Mouse (Mus musculus) CH12F3 (cell line): Measurements from ENCODE around the gene Galnt17.

ENCODE experiments used
- in situ Hi-C: fragments of 300-500 bp; cut with MboI; formaldehyde crosslinking; loops from 2 replicates; pipeline ENCODE4 v1.14.3; 2020; ENCODE audit warnings: low sequenced_read_pairs

Gene Galnt17

GRCm38 (mm10) chr5:131142606-131143005, 165.7 kb downstream of the Galnt17 start:
- in situ Hi-C loops, result no loop called here

GRCm38 (mm10) chr5:131134809-131135208, 173.5 kb downstream of the Galnt17 start:
- in situ Hi-C loops, result no loop called here

- in situ Hi-C loops, result no loop called here
Measured at GRCm38 (mm10) chr5:131120296-131120840, 187.9 kb downstream of the Galnt17 start.

- in situ Hi-C loops, result no loop called here
Measured at GRCm38 (mm10) chr5:131119896-131120295, 188.4 kb downstream of the Galnt17 start.

GRCm38 (mm10) chr5:131117391-131118040, 190.8 kb downstream of the Galnt17 start:
- in situ Hi-C loops, result no loop called here

DNA sequence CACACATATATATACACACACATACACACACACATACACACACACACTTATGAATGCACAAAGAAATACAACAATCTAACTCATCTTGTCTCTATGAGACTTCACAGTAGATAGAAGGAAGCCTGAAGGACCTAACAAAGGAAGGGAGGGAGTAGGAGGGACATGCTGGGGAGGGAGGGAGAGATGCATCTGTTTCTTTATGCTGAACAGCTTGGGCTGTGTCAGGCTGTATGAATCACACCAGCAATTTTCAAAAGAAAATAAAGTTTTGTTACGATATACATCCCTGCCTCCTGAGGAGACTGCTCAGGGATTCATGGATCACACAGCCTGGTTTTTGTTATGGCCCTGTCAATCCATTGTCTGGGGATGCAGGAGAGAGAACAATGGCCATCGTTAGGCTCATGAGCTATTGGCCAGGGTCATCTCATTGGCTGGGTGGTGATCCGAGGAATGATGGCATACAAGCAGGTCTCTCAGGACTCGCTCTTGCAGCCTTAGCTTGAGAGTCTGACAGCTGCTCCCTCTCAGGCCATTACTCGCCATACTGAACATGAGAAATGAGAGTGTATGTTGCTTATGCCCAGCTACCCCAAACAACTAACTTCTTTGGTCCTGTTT, 194.3 kb downstream of the Galnt17 start:
- in situ Hi-C loops, result no loop called here

DNA sequence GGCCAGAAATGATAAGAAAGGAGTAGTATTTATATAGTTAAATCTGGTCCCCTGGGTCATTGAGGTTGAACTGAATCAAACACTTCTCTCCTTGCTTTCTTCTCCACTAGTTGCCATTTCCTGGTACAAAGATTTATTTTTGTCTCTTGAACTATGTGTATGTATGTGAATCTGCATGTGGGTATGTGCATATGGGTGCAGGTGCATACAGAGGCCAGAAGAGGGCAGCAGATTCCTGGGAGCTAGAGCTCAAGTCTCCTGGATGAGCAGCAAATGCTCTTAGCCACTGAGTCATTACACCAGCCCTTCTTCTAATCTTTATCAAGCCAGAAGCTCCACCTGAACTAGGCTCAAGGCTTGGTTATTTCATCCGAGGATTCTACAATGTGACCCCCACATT, 201.1 kb downstream of the Galnt17 start:
- in situ Hi-C loops, result no loop called here

DNA sequence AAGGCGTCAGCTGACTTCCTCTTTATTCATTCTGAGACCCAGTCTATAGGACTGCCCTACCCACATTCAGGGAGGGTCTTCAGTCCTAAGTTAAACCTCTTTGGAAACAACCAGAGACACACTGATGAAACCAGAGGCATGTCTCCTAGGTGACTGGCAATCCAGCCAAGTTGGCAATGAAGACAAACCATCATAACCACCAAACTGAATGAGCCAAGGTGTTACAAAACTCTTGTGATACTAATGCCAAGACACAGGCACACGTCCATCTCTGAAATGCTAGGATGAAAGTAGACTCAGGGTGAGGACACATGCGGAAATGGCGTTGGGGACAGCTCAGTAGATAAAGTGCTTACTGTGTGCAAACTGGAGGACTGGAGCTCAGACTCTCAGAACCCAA, 211.5 kb downstream of the Galnt17 start:
- in situ Hi-C loops, result no loop called here

DNA sequence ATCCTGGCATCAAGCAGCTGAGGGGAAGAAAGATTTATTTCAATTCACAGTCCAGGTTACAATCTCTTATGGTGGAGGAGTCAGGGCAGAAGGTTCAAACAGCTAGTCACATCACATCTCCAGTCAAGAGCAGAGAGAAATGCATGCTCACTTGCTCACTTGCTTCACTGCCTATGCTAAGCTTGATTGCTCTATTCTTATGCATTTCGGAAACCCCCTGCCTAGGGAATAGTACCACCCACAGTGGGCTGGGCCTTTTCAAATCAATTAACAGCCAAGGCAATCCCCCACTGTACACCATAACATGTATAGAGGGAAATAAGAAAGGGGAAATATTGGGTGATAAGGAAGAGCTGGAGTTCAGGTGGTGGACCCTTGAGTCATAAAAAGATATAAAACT, 212.7 kb downstream of the Galnt17 start:
- in situ Hi-C loops, result no loop called here

- in situ Hi-C loops, result no loop called here
Measured at GRCm38 (mm10) chr5:131094771-131095170, 213.5 kb downstream of the Galnt17 start.

DNA sequence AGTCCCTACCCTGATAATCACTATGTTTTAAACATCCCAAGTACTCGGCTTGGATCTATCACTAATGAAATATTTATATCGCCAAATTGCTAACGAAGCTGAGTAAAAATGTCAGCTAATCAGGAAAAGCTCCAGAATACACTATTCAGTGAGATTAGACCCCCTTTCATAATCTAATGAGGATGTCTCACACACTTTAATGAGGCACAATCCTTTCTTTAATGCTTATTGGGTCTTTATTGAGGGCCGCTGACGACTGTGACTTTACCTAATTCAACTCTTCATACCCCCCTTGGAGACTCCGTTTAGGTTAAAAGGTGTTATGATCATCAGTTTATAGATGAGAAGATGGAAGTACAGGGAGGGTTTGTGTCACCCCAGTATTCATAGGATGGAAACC, 214.2 kb downstream of the Galnt17 start:
- in situ Hi-C loops, result no loop called here

- in situ Hi-C loops, result no loop called here
Measured at GRCm38 (mm10) chr5:131089876-131090275, 218.4 kb downstream of the Galnt17 start.

- in situ Hi-C loops, result no loop called here
Measured at GRCm38 (mm10) chr5:131088866-131089265, 219.4 kb downstream of the Galnt17 start.

GRCm38 (mm10) chr5:131083072-131083657, 225.1 kb downstream of the Galnt17 start:
- in situ Hi-C loops, result no loop called here

DNA sequence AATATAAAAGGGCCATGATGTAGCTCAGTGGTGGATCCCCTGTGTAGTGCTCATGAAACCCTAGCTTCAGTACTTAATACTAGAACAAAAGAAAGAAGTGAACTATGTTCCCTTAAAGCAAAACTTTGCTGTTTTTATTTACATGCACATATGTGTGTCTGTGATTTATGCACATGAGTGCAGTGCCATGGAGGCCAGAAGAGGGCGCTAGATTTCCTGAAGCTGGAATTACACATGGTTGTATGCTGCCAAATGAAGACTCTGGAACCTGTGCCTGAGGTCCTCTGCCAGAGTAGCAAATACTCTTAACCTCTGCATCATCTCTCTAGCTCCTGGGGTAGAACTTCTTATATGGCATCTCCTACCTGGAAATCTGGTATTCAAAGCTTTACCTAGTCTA, 230.6 kb downstream of the Galnt17 start:
- in situ Hi-C loops, result no loop called here

DNA sequence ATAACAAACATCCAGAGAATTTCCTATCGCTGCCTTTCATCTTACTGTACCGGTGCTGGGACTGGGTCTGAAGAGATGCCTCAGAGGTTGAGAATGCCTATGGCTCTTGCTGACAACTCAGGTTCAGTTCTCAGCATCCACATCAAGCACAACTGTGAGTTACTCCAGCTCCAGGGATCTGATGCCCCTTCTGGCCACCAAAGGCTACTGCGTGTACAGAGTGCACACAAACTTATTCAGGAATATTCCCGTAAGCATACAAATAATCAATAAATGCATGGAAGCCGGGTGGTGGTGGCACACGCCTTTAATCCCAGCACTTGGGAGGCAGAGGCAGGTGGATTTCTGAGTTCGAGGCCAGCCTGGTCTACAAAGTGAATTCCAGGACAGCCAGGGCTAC, 232.5 kb downstream of the Galnt17 start:
- in situ Hi-C loops, result no loop called here

GRCm38 (mm10) chr5:131074295-131074694, 234.0 kb downstream of the Galnt17 start:
- in situ Hi-C loops, result no loop called here

DNA sequence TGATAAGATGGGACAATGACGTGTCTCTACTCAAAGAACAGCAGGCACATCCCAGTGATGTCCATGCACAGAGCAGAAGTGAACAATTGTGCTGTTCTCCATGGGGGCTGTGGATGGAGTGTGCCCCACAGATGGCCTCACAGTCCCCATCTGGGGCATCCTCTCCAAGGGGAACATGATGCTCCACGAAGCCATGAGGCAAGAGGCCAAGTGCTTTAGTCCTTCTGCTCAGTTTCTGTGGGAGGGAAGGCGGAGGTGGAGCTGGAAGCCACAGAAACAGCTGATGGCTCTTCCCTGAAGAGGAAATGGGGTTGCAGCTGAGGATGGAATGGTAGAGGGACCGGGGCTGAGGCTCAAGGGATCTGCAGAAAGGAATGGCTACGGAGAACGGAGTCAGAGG, 243.1 kb downstream of the Galnt17 start:
- in situ Hi-C loops, result no loop called here

GRCm38 (mm10) chr5:131048505-131048904, 259.8 kb downstream of the Galnt17 start:
- in situ Hi-C loops, result no loop called here

DNA sequence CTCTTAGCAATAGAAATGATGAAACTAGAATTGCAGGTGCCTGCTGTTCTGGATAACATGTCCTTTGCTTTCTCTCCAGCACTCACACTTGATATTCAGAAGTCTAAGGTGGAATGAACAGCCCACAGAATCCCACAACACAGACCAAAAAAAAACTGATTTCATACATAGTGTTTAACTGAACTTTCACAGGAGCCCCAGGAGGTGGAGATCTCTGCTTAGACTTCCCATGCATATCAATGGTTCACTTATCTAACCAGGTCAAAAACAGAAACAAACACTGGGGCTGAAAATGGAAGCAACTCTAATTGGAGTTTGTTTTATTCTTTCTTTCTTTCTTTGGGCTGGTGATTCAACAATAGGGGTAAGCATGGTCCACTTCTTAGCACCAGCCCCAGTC, 265.2 kb downstream of the Galnt17 start:
- in situ Hi-C loops, result no loop called here

- in situ Hi-C loops, result no loop called here
Measured at GRCm38 (mm10) chr5:131040441-131040840, 267.9 kb downstream of the Galnt17 start.
